Mouse (Mus musculus): ENCODE results near the gene Pdzd3. TPM values are rescaled to one million over a fixed set of nuclear protein-coding genes. Genes with fewer than 3 reads are reported as not detected.

Pdzd3 gene
- total and polyA plus RNA-seq, 3 experiments, result 1.7 to 4.2 (median 3.4) TPM

DNA sequence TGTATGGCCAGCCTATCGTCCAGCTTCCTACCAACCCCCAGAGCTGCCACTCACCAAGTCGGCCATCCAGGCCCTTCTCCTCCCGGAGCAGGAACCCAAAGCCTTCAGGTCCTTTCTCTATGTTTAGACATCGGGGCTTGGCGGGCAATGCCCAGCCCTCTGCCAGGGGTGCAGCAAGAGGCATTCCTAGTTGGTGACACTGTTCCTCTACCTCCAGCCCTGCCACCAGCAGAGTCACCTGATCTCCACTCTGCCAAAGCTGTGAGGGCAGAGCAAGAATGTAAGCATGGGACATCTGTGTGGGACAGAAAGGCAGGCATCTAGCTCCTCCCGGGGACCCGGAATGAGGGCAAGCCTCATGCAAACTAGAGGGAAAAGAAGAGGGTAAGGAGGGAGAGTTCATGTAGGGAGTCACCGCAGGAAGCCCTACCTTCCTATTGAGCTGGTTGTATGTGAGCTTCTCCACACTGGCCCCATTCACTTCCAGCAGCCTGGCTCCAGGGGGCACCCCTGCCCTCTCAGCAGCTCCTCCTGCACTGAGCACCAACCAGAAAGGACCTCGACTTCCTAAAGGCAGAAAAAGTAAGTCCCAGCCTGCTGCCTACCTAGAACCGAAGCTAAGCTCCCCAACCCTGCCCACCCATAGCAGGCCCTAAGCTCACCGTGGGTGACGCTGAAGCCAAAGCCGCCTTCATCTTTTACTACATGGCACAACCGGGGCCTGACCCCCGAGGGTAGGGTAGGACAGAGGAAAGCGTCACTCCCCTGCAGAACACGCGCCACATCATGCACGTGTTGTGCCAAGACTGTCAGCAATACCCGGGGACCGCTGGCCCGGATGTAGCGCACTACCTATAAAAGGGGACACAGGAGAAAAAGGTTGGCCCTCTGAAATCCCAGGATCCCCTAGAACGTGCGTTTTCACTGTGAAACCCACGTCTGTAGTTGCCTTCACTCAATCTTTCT, 1.8 kb downstream of the Pdzd3 start:
- Histone ChIP-seq H3K9ac (ENCODE audit: low read depth, low read length) (no peak overlapping the region), H3K27me3 (ENCODE audit: control insufficient read depth, insufficient read depth, low read length) (no peaks in the 10 kb centered on the region), H3K4me3 (no peak overlapping the region; the same call in 1 of the 2 replicates), H3K4me1 (ENCODE audit: control insufficient read depth, insufficient read depth, low read length) (no peaks in the 10 kb centered on the region), H3K79me2 (replicated peaks; ENCODE audit: control insufficient read depth, insufficient read depth, low read length) (no peaks in the 10 kb centered on the region), H3K36me3 (ENCODE audit: control insufficient read depth, insufficient read depth, low read length) (no peaks in the 10 kb centered on the region), H3K27ac (peak overlapping the region; percentile 54)
- intact Hi-C loops (cut with DNase I), result loop anchor here (2.0 to 5.0 kb wide), 3 partner anchors 19 to 122 kb away; partner anchors contain the start of genes Hmbs and Nlrx1
- peak; percentile 66 to 77 for DNase-seq
- TF ChIP-seq POLR2A (IDR thresholded peaks at IDR 0.05; ENCODE audit: insufficient read depth, low read depth, low read length) (0 out of 2 replicates have a peak, but pooled peaks have one; percentile 33), EP300 (IDR thresholded peaks at IDR 0.05; ENCODE audit: insufficient read depth, low read depth, low read length) (peak; percentile 35; the same call in 1 of the 2 replicates), CTCF (IDR thresholded peaks at IDR 0.05) (peak; percentile 81)
- 35% methylated on average over 26 of the region's 26 CpGs for WGBS

DNA sequence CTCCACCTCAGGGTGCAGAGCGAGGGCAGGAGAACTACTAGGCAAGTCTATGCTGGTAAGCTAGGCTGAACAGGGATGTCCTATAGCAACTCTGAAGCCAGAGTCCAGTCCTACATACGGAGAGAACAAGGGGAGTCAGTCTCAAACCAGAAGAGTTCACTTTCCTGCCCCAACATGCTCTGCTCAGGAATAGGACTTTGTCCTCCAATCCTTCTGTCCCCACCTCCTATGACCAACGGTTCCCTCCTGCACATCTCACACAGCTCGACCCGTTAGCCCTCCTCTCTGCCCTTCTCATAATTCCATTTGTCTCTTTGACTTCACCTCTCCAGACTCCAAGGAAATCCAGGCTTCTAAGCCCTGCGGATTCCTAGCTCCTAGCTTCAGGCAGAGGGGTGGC, 3.4 kb downstream of the Pdzd3 start:
- no peaks in the 10 kb centered on the region for H3K4me1 ChIP-seq (ENCODE audit: control insufficient read depth, insufficient read depth, low read length)
- no peak for DNase-seq
- no peaks in the 10 kb centered on the region for H3K27me3 ChIP-seq (ENCODE audit: control insufficient read depth, insufficient read depth, low read length)
- intact Hi-C loops (cut with DNase I), result loop anchor here (2.0 to 5.0 kb wide), 3 partner anchors 21 to 121 kb away; partner anchors contain the start of genes Hmbs and Nlrx1
- 72% methylated on average over 6 of the region's 6 CpGs for WGBS
- no peak overlapping the region for H3K27ac ChIP-seq
- H3K79me2 ChIP-seq (replicated peaks; ENCODE audit: control insufficient read depth, insufficient read depth, low read length), result no peaks in the 10 kb centered on the region
- H3K9ac ChIP-seq (ENCODE audit: low read depth, low read length), result no peak overlapping the region
- no peak for TF ChIP-seq EP300 (IDR thresholded peaks at IDR 0.05; ENCODE audit: insufficient read depth, low read depth, low read length)
- no peak for TF ChIP-seq CTCF (IDR thresholded peaks at IDR 0.05)
- no peak for TF ChIP-seq POLR2A (IDR thresholded peaks at IDR 0.05; ENCODE audit: insufficient read depth, low read depth, low read length)
- no peak overlapping the region for H3K4me3 ChIP-seq
- no peaks in the 10 kb centered on the region for H3K36me3 ChIP-seq (ENCODE audit: control insufficient read depth, insufficient read depth, low read length)

DNA sequence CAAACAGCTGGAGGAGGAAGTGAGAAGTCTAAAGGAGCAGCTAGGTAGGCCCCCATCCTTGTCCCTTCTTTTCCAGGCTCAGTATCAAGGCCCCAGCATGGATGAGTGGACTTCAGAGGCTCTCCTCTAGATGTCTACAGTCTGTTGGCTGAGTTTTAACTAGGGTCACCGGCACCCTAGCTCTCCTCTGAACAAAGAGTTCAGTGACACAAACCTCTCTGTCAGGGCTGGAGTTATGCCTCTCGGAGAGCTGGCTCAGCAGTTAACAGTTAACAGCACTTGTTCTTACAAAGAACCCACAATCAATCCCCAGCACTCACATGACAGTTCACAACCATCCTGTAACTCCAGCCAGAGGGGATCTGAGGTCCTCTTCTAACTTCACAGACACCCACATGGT, 7.7 kb downstream of the Pdzd3 start:
- TF ChIP-seq EP300 (IDR thresholded peaks at IDR 0.05; ENCODE audit: insufficient read depth, low read depth, low read length) (no peak), POLR2A (IDR thresholded peaks at IDR 0.05; ENCODE audit: insufficient read depth, low read depth, low read length) (no peak), CTCF (IDR thresholded peaks at IDR 0.05) (no peak)
- no peak overlapping the region for H3K9ac ChIP-seq (ENCODE audit: low read depth, low read length)
- H3K36me3 ChIP-seq (ENCODE audit: control insufficient read depth, insufficient read depth, low read length), result no peaks in the 10 kb centered on the region
- no peak overlapping the region for H3K27ac ChIP-seq
- no peak overlapping the region for H3K4me3 ChIP-seq
- WGBS, result 67% methylated on average over 2 of the region's 2 CpGs
- intact Hi-C loops (cut with DNase I), result no loop called here
- no peaks in the 10 kb centered on the region for H3K4me1 ChIP-seq (ENCODE audit: control insufficient read depth, insufficient read depth, low read length)
- H3K27me3 ChIP-seq (ENCODE audit: control insufficient read depth, insufficient read depth, low read length), result no peaks in the 10 kb centered on the region
- H3K79me2 ChIP-seq (replicated peaks; ENCODE audit: control insufficient read depth, insufficient read depth, low read length), result no peaks in the 10 kb centered on the region
- no peak for DNase-seq

DNA sequence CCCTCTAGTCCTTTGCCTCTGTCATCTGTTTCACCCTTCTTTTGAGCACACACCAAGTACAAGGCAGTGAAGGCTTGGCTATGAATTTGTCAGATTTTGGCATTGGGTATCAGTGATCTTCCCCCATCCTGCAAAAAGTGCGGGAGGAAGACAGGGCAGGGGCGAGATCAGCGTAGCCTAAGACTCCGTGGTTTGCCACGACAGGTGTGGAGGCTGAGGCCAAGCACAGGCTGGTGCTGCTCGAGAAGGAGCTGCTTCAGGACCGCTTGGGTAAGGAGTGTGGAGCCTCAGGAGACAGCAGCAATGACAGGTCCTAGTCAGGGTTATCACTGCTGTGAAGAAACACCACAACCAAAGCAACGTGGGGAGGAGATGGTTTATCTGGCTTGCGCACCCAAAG, 9.9 kb downstream of the Pdzd3 start:
- WGBS, result 64% methylated on average over 9 of the region's 9 CpGs

DNA sequence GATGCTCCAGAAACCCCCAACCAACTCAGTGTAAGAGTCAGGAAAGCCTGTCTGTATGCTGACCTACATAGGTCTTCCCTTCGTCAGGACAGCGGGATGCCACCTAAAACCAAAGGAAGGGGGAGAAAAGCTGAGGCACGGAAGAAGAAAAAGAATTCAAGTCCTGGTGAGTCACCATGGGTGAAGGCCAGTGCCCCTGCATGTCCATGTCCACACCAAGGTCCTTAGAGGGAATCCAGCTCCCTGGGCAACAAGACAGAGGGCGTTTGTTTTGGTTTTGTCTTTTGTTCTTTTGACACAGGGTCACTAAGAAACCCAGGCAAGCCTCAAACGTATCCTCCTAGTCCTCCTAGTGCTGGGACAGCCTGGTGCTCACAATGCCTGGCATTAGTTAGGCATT, 10.4 kb downstream of the Pdzd3 start:
- Histone ChIP-seq H3K36me3 (ENCODE audit: control insufficient read depth, insufficient read depth, low read length) (no peaks in the 10 kb centered on the region), H3K79me2 (replicated peaks; ENCODE audit: control insufficient read depth, insufficient read depth, low read length) (no peaks in the 10 kb centered on the region)

More for the DNA sequence above, 9.9 kb downstream of the Pdzd3 start:
- TF ChIP-seq CTCF (IDR thresholded peaks at IDR 0.05), result no peak
- TF ChIP-seq POLR2A (IDR thresholded peaks at IDR 0.05; ENCODE audit: insufficient read depth, low read depth, low read length), result no peak
- TF ChIP-seq EP300 (IDR thresholded peaks at IDR 0.05; ENCODE audit: insufficient read depth, low read depth, low read length), result no peak
- Histone ChIP-seq H3K79me2 (replicated peaks; ENCODE audit: control insufficient read depth, insufficient read depth, low read length) (no peaks in the 10 kb centered on the region), H3K27me3 (ENCODE audit: control insufficient read depth, insufficient read depth, low read length) (no peaks in the 10 kb centered on the region), H3K9ac (ENCODE audit: low read depth, low read length) (no peak overlapping the region), H3K27ac (no peak overlapping the region), H3K4me3 (no peak overlapping the region), H3K36me3 (ENCODE audit: control insufficient read depth, insufficient read depth, low read length) (no peaks in the 10 kb centered on the region), H3K4me1 (ENCODE audit: control insufficient read depth, insufficient read depth, low read length) (no peaks in the 10 kb centered on the region)
- no peak for DNase-seq
- intact Hi-C loops (cut with DNase I), result no loop called here

DNA sequence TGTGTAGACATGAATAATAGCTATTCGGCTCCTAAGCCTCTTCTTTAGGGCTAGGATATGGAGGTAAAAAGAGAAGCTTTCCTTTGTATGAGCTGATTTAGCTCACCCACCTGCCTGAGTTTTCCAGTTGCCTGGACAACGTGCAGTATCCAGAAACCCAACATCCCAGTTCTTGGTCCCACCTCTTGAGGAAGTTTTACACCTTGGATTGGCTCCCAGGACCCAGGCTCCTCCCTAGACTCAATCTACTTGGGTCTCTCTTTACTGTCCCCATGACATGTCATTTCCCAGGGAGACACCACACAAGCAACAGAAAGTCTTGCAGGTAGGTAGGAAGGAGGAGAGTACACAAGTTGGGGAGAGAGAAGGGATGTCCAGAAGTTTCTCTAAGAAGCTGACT, 10.9 kb downstream of the Pdzd3 start, which contains the start of gene Ccdc153:
Gene Ccdc153 (plus strand): TSS at position 278 of the 400 bp plus-strand sequence.
- 61% methylated on average over 2 of the region's 2 CpGs for WGBS
- intact Hi-C loops (cut with DNase I), result no loop called here

More for the DNA sequence above, 10.4 kb downstream of the Pdzd3 start:
- TF ChIP-seq CTCF (IDR thresholded peaks at IDR 0.05) (no peak), EP300 (IDR thresholded peaks at IDR 0.05; ENCODE audit: insufficient read depth, low read depth, low read length) (no peak), POLR2A (IDR thresholded peaks at IDR 0.05; ENCODE audit: insufficient read depth, low read depth, low read length) (no peak)
- Histone ChIP-seq H3K4me1 (ENCODE audit: control insufficient read depth, insufficient read depth, low read length) (no peaks in the 10 kb centered on the region), H3K4me3 (no peak overlapping the region), H3K9ac (ENCODE audit: low read depth, low read length) (no peak overlapping the region), H3K27me3 (ENCODE audit: control insufficient read depth, insufficient read depth, low read length) (no peaks in the 10 kb centered on the region), H3K27ac (no peak overlapping the region)
- WGBS, result 66% methylated on average over 5 of the region's 5 CpGs
- intact Hi-C loops (cut with DNase I), result no loop called here
- DNase-seq, result no peak

More for the DNA sequence above, 10.9 kb downstream of the Pdzd3 start, which contains the start of gene Ccdc153:
- Histone ChIP-seq H3K9ac (ENCODE audit: low read depth, low read length) (no peak within 1 kb of the TSS), H3K4me3 (no peak within 1 kb of the TSS), H3K79me2 (replicated peaks; ENCODE audit: control insufficient read depth, insufficient read depth, low read length) (no peaks in the 10 kb centered on the region), H3K4me1 (ENCODE audit: control insufficient read depth, insufficient read depth, low read length) (no peaks in the 10 kb centered on the region), H3K27ac (no peak within 1 kb of the TSS), H3K27me3 (ENCODE audit: control insufficient read depth, insufficient read depth, low read length) (no peaks in the 10 kb centered on the region), H3K36me3 (ENCODE audit: control insufficient read depth, insufficient read depth, low read length) (no peaks in the 10 kb centered on the region)
- DNase-seq, result no peak
- TF ChIP-seq CTCF (IDR thresholded peaks at IDR 0.05) (no peak), POLR2A (IDR thresholded peaks at IDR 0.05; ENCODE audit: insufficient read depth, low read depth, low read length) (no peak), EP300 (IDR thresholded peaks at IDR 0.05; ENCODE audit: insufficient read depth, low read depth, low read length) (no peak)
